Comparison of ENCODE assay signal across 8 mouse cellular contexts in the genomic region with DNA sequence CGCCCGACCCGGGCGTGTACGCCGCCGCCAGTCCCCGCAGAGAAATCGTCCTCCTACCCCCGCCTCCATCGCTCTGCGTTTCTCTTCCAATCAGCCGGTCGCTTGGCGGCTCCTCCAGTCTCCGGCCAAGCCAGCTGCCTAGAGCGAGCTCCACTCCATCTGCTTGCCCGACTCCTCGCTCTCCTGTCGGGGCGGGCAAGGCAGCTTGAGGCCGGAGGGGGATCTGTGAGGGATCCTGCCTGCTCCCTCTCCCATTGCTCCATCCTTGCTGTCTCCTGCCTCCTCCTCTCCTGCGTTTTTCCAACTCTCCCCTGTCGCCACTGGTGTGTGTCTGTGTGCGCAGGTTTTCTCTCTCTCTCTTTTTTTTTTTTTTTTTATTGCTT. TPM values are rescaled to one million over a fixed set of nuclear protein-coding genes. Genes with fewer than 3 reads are reported as not detected.
DNase-seq lines count a peak whose midpoint lies in the region; ATAC-seq and TF ChIP-seq lines count a peak whose summit lies in the region.

Ubtf (minus strand) TSS at position 333 of the 383 bp plus-strand sequence.

- H3K4me3 ChIP-seq in C2C12 (ENCODE audit: insufficient read depth, poor library complexity, severe bottlenecking) (peak within 1 kb of the TSS; percentile 78), myocyte (peak within 1 kb of the TSS; percentile 75)
- peak within 1 kb of the TSS; percentile 86 for H3K4me3 ChIP-seq in bone marrow macrophage, adult 2 months (ENCODE audit: insufficient read depth, low read length)
- peak within 1 kb of the TSS; percentile 99 for H3K4me3 ChIP-seq in heart, embryonic 10.5 days
- H3K4me3 ChIP-seq in kidney, embryonic 14.5 days (ENCODE audit: low read length): peak within 1 kb of the TSS; percentile 100
- peak within 1 kb of the TSS; percentile 73 for H3K4me3 ChIP-seq in liver, embryonic 11.5 days (ENCODE audit: low read depth, low read length)

- TF ChIP-seq CTCF in C2C12 (IDR thresholded peaks at IDR 0.05; ENCODE audit: control insufficient read depth, insufficient read depth, insufficient read length): no peak
- no peak for TF ChIP-seq CTCF in bone marrow macrophage, adult 2 months (IDR thresholded peaks at IDR 0.05; ENCODE audit: low read depth, low read length)

- H3K27ac ChIP-seq in bone marrow macrophage, adult 2 months (ENCODE audit: insufficient read depth, low read depth, low read length): peak within 1 kb of the TSS; percentile 77
- peak within 1 kb of the TSS; percentile 100 for H3K27ac ChIP-seq in heart, embryonic 10.5 days
- H3K27ac ChIP-seq in kidney, embryonic 14.5 days (ENCODE audit: low read depth, low read length): peak within 1 kb of the TSS; percentile 99
- H3K27ac ChIP-seq in liver, embryonic 11.5 days (ENCODE audit: low read depth, low read length): peak within 1 kb of the TSS; percentile 93

- ATAC-seq in erythroblast, adult 5-6 weeks (replicated peaks; ENCODE audit: low FRiP score, poor library complexity, severe bottlenecking): peak; percentile 67
- ATAC-seq in kidney, embryonic 14.5 days (ENCODE audit: low FRiP score, low TSS enrichment): peak; percentile 5; the same call in 1 of the 2 replicates
- peak; percentile 21; the same call in 1 of the 2 replicates for ATAC-seq in liver, embryonic 11.5 days (replicated peaks; ENCODE audit: low FRiP score)

- H3K36me3 ChIP-seq in C2C12 (ENCODE audit: control insufficient read depth, insufficient read depth) (peaks cover 14% of the 10 kb centered on the region), myocyte (ENCODE audit: control insufficient read depth, insufficient read depth) (peaks cover under 1% of the 10 kb centered on the region)
- peaks cover 6% of the 10 kb centered on the region for H3K36me3 ChIP-seq in heart, embryonic 10.5 days
- peaks cover 12% of the 10 kb centered on the region for H3K36me3 ChIP-seq in kidney, embryonic 14.5 days (ENCODE audit: control insufficient read depth, insufficient read depth, low read length)
- H3K36me3 ChIP-seq in liver, embryonic 11.5 days (ENCODE audit: control insufficient read depth, insufficient read depth, low read length): peaks cover under 1% of the 10 kb centered on the region; the same call in 1 of the 2 replicates

- DNase-seq in heart, embryonic 10.5 days (ENCODE audit: low spot score): peak; percentile 90
- peak; percentile 83 for DNase-seq in liver, embryonic 11.5 days (ENCODE audit: low spot score)
- DNase-seq in spleen, postnatal 36 days (ENCODE audit: low spot score in 2 of 2): peak; percentile 76 to 78

- peaks cover 24% of the 10 kb centered on the region for H3K79me3 ChIP-seq in C2C12 (ENCODE audit: low read depth)

- H3K79me2 ChIP-seq in C2C12 (ENCODE audit: control insufficient read depth, insufficient read depth): peaks cover 46% of the 10 kb centered on the region
- peaks cover 22% of the 10 kb centered on the region for H3K79me2 ChIP-seq in myocyte (ENCODE audit: control insufficient read depth, insufficient read depth)

- peak within 1 kb of the TSS; percentile 100 for H3K9ac ChIP-seq in kidney, embryonic 14.5 days (ENCODE audit: low read depth, low read length)
- peak within 1 kb of the TSS; percentile 99 for H3K9ac ChIP-seq in liver, embryonic 11.5 days (ENCODE audit: low read depth, low read length)

- H3K4me1 ChIP-seq in bone marrow macrophage, adult 2 months (ENCODE audit: control insufficient read depth, insufficient read depth, low read length): peaks cover 16% of the 10 kb centered on the region
- H3K4me1 ChIP-seq in heart, embryonic 10.5 days: peaks cover 25% of the 10 kb centered on the region
- H3K4me1 ChIP-seq in kidney, embryonic 14.5 days (ENCODE audit: control insufficient read depth, insufficient read depth, low read length): peaks cover 8% of the 10 kb centered on the region; the same call in 1 of the 2 replicates
- H3K4me1 ChIP-seq in liver, embryonic 11.5 days (replicated peaks; ENCODE audit: control insufficient read depth, insufficient read depth, low read length): peaks cover 16% of the 10 kb centered on the region

- H3K4me2 ChIP-seq in kidney, embryonic 14.5 days (replicated peaks; ENCODE audit: low read depth, low read length): peak within 1 kb of the TSS; percentile 91
- peak within 1 kb of the TSS; percentile 99 for H3K4me2 ChIP-seq in liver, embryonic 11.5 days
- H3K4me2 ChIP-seq in myocyte (ENCODE audit: low read depth): peak within 1 kb of the TSS; percentile 89

- 0 out of 2 replicates have a peak, but pooled peaks have one; percentile 11 for TF ChIP-seq POLR2A in bone marrow macrophage, adult 2 months (IDR thresholded peaks at IDR 0.05; ENCODE audit: borderline replicate concordance, low read depth, low read length)
- peak; percentile 75 for TF ChIP-seq POLR2A in myocyte (IDR thresholded peaks at IDR 0.05; ENCODE audit: insufficient read length, low read depth)

- peaks cover 6% of the 10 kb centered on the region for H3K27me3 ChIP-seq in C2C12 (ENCODE audit: control insufficient read depth, insufficient read depth, insufficient read length)
- H3K27me3 ChIP-seq in heart, embryonic 10.5 days (ENCODE audit: insufficient read depth, poor library complexity, severe bottlenecking): no peaks in the 10 kb centered on the region; the same call in 1 of the 2 replicates
- H3K27me3 ChIP-seq in kidney, embryonic 14.5 days (ENCODE audit: control insufficient read depth, insufficient read depth, low read length): no peaks in the 10 kb centered on the region
- peaks cover 7% of the 10 kb centered on the region for H3K27me3 ChIP-seq in liver, embryonic 11.5 days (replicated peaks; ENCODE audit: control insufficient read depth, insufficient read depth, low read length)
- no peaks in the 10 kb centered on the region for H3K27me3 ChIP-seq in myocyte (ENCODE audit: control insufficient read depth, insufficient read depth, insufficient read length)

- WGBS in heart, embryonic 10.5 days: 0% methylated on average over 25 of the region's 25 CpGs
- WGBS in kidney, embryonic 14.5 days: under 1% methylated on average over 25 of the region's 25 CpGs
- under 1% methylated on average over 25 of the region's 25 CpGs for WGBS in liver, embryonic 11.5 days

- H3ac ChIP-seq in C2C12 (ENCODE audit: control insufficient read depth, insufficient read length, low read depth): peak within 1 kb of the TSS; percentile 94
- peak within 1 kb of the TSS; percentile 98 for H3ac ChIP-seq in myocyte (ENCODE audit: control insufficient read depth, insufficient read length)

- H3K9me3 ChIP-seq in heart, embryonic 10.5 days: no peaks in the 10 kb centered on the region
- no peaks in the 10 kb centered on the region for H3K9me3 ChIP-seq in kidney, embryonic 14.5 days (ENCODE audit: control insufficient read depth, low read length)
- H3K9me3 ChIP-seq in liver, embryonic 11.5 days (ENCODE audit: control insufficient read depth, low read length): no peaks in the 10 kb centered on the region

TF ChIP-seq in C2C12, 6 proteins besides CTCF, POLR2A, EP300 and RAD21:
- TF ChIP-seq USF1 (IDR thresholded peaks at IDR 0.05; ENCODE audit: low read depth): no peak
- TF ChIP-seq MYOD1 (IDR thresholded peaks at IDR 0.05; ENCODE audit: control insufficient read depth, insufficient read length, low read depth): no peak
- no peak for TF ChIP-seq CEBPB (IDR thresholded peaks at IDR 0.05; ENCODE audit: low read depth)
- no peak for TF ChIP-seq FOSL1 (IDR thresholded peaks at IDR 0.05; ENCODE audit: insufficient read depth, low read length, poor library complexity, severe bottlenecking)
- no peak for TF ChIP-seq MYOG (IDR thresholded peaks at IDR 0.05; ENCODE audit: control insufficient read depth, extremely low read depth, insufficient read length)
- TF ChIP-seq MAX (IDR thresholded peaks at IDR 0.05): no peak

TF ChIP-seq in myocyte, 11 proteins besides CTCF, POLR2A, EP300 and RAD21:
- TF ChIP-seq USF1 (IDR thresholded peaks at IDR 0.05; ENCODE audit: low read depth): no peak
- TF ChIP-seq SRF (IDR thresholded peaks at IDR 0.05; ENCODE audit: control insufficient read depth, insufficient read length, low read depth): no peak
- peak in 1 of 3 experiments; percentile 48 for TF ChIP-seq MYOD1 (IDR thresholded peaks at IDR 0.05; ENCODE audit: control insufficient read depth in 1 of 3, insufficient read length in 2 of 3, low read depth in 2 of 3)
- TF ChIP-seq MYOG (IDR thresholded peaks at IDR 0.05; ENCODE audit: control insufficient read depth in 1 of 3, insufficient read depth in 1 of 3, insufficient read length in 2 of 3, low read depth in 2 of 3): peak in 1 of 3 experiments; percentile 53
- TF ChIP-seq POLR2AphosphoS2 (IDR thresholded peaks at IDR 0.05; ENCODE audit: insufficient read length, low read depth): peak; percentile 92

RNA-seq across cellular contexts. Expression of gene Ubtf, which starts in this region (rescaled TPM):
- polyA plus RNA-seq in C2C12 (2012; fragmentation: generic; extraction: Trizol) (70.2 TPM), myocyte (2012; fragmentation: generic; extraction: Trizol) (58.6 TPM)
- polyA plus RNA-seq in bone marrow macrophage, adult 2 months (2012; ENCODE audit: insufficient read depth, insufficient read length, missing spikeins): 59.0 and 59.7 TPM in 2 replicates
- 19.0 and 22.8 TPM in 2 replicates for total RNA-seq in erythroblast, adult 5-6 weeks (2015; ENCODE audit: low replicate concordance)
- 119 and 258 TPM in 2 replicates for total RNA-seq in erythroblast, adult 5-6 weeks (2017; ENCODE audit: low replicate concordance)
- polyA plus RNA-seq in heart, embryonic 10.5 days (2016; fragmentation: Nextera tagmentation; extraction: Ambion mirVana): 60.4 and 75.4 TPM in 2 replicates
- polyA plus RNA-seq in kidney, embryonic 14.5 days (2014; fragmentation: Nextera tagmentation; extraction: Ambion mirVana): 86.5 and 105 TPM in 2 replicates
- 104 and 108 TPM in 2 replicates for polyA plus RNA-seq in liver, embryonic 11.5 days (2014; fragmentation: Nextera tagmentation; extraction: Ambion mirVana)

Comparison
In these comparisons a context has a peak if more than half of its experiments do, and no peak if none do; other contexts are left out.
1. Peak in every context shown above with its lines: DNase-seq, ATAC-seq, H3K4me3 ChIP-seq and H3K27ac ChIP-seq.
2. ATAC-seq: peak in every context shown above with its lines; median percentile 67 in erythroblast, adult 5-6 weeks; 21 in liver, embryonic 11.5 days; 5 in kidney, embryonic 14.5 days.